Mouse (Mus musculus) heart, postnatal 0 days (tissue): ENCODE results near the gene Avpr2.

Experiments
- CTCF ChIP-seq: IDR thresholded peaks from 2 replicates; pipeline ENCODE4 v1.5.1; 2016; ENCODE audit warnings: antibody characterized with exemption, control low read depth, low read depth
- EP300 ChIP-seq: IDR thresholded peaks from 2 replicates; pipeline ENCODE4 v1.6.1; 2016; ENCODE audit warnings: antibody characterized with exemption, low read depth

GRCm38 (mm10) chrX:73871474-73871873, 20.4 kb upstream of the Avpr2 start:
- no peak for TF ChIP-seq CTCF
- no peak for TF ChIP-seq EP300
